Mouse (Mus musculus): ENCODE measurements around the gene Gal3st2c.
"Not testable (repeated sequence)": the region's sequence is repeated elsewhere in the genome, so short reads cannot be mapped to it uniquely, and the experiment has no call there.

The Gal3st2c gene

DNA sequence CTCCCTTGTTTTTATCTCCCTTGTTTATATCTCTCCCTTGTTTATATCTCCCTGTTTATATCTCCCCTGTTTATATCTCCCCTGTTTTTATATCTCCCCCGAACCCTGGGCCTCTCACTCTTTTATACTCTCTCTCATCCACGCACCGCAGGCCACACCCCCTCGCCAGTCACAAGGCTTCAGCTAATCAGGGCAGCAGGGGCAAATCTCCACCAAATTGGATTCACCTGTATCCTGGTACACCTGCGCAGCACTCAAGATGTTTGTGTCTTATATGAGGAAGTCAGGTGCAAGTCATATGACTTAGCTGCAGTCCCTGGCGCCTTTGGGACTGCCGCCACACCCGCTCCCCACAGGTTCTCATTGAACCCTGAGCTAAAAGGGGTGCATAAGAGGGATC lies at the start of gene Gal3st2c:
TSS of gene Gal3st2c (plus strand) at position 301 of the 400 bp plus-strand sequence.
- not testable (repeated sequence) for DNase-seq (ENCODE audit: extremely low read depth, low read depth)

DNA sequence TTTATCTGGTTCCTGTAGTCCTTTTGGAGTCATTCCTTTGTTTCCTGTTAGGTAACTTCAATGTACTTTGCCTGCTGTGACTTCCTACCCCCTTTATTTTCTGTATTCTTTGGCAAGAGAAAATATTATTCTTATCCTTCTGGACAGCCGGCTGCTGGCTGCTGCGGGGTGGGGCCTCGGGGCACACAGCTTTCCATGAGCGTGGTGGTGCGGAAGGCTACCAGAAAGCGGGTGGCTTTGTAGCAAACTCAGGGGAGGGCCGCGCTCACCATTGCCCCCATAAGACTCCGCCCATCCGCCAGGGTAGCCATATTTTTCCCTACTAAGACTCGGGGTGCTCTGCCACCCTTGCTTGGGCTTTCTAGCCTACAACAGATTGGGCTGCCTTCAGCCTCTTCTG lies 41.2 kb upstream of the Gal3st2c start:
- not testable (repeated sequence) for DNase-seq (ENCODE audit: extremely low read depth, low read depth)

DNA sequence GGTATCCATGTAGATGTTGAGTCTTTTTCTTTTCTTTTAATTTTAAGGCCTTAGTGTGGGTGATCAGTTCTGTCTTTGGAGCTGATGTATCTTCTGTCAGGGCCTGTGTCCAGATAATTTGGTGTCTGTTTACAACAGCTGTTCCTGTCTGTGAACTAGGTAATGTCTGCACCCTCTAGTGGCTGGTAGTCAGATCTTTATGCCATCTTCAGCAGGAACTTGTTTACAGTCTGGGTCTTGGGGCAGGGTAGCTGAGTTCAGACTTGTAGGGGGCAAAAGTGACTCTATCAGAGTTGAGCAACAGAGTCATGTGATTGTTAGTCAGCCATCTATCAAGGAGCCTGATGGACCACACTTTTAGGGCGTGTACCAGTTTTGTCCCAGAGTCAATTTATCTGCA lies 23.8 kb upstream of the Gal3st2c start:
- not testable (repeated sequence) for DNase-seq (ENCODE audit: extremely low read depth, low read depth)

DNA sequence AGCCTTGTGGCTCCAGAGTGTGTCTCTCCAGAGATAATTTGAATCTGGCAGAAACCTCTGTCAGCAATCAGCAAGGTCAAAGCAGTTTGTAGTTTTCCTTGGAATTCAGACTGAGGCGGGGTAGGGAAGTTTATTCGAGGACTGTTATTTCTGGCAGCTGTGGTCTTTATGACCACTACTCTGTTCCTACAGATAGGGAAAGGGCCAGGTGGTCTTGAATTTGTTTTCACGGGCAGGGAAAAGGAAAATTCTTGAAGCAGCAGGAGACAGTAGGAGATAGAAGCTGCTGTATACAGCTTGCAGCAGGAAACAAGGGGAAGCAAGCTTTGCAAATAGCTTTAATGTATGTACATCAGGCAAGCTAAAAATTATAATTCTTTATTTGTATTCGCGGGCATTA lies 19.9 kb upstream of the Gal3st2c start:
- not testable (repeated sequence) for DNase-seq (ENCODE audit: extremely low read depth, low read depth)

GRCm38 (mm10) chr1:93970797-93971196 lies 19.5 kb upstream of the Gal3st2c start:
- not testable (repeated sequence) for DNase-seq (ENCODE audit: extremely low read depth, low read depth)

- not testable (repeated sequence) for DNase-seq (ENCODE audit: extremely low read depth, low read depth)
These were observed 14.5 kb upstream of the Gal3st2c start for GRCm38 (mm10) chr1:93975764-93976163.

DNA sequence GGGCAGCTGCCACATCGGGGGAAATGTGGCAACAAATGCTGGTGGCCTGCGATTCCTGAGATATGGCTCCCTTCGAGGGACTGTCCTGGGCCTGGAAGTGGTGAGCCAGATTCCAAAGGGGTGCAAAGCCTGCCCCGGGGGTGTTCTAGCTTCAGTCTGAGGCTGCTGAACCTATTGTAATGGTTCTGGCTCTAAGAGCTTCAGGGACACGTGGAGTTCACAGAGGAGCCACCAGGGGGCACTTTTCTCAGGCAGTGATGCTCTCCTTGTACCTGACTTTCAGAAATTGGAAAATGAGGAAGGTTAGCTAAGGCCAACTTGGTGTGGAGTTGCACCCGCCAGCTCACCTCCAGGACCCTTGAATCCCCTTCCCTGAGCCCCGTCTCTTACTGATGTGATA lies 12.0 kb upstream of the Gal3st2c start:
- DNase-seq (ENCODE audit: extremely low read depth, low read depth), result not testable (repeated sequence)

DNA sequence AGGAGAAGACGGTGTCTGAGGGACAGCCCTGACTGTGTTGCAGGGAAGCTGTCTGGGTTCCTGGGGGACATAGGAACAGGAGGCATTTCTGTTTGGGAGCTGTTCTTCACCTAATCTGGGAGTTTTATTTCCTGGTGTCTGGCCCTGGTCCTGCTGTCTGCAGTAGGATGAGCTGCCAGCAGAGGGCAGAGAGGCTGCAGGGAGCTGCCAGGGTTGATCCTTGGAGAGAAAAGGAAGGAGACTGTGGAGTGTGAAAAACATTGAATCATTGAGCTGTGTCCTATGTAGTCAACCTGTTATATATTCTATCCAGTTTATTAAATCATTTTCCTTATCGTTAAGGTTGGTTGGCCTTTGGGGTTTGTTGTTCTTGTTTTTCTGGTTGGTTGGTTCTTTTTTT lies 9.4 kb upstream of the Gal3st2c start:
- DNase-seq (ENCODE audit: extremely low read depth, low read depth), result not testable (repeated sequence)

DNA sequence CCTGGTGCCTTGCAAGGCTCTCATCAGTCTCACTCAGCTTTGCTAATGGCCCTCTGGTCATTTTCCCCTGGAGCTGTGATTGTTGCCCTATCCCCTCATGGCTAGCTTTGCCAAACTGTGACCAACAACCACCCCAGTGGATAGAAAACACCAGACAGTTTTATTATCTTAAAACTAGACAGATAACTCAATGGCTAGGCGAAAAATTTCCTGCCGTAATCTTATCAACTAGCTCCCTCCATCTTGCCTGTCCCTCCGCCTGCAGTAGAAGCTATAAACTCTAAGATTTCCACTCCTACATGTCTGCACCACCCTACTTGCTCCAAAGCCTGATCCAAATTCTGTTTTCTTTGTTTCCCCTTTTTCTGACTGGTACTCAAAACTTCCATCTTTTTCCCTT lies 4.1 kb upstream of the Gal3st2c start:
- DNase-seq (ENCODE audit: extremely low read depth, low read depth), result no peak

- no peak for DNase-seq (ENCODE audit: extremely low read depth, low read depth)
These were observed 1.5 kb upstream of the Gal3st2c start for GRCm38 (mm10) chr1:93988786-93989185.

- peak; percentile 37 for DNase-seq (ENCODE audit: extremely low read depth, low read depth)
These were observed 759 bp downstream of the Gal3st2c start for GRCm38 (mm10) chr1:93991068-93991467.

DNA sequence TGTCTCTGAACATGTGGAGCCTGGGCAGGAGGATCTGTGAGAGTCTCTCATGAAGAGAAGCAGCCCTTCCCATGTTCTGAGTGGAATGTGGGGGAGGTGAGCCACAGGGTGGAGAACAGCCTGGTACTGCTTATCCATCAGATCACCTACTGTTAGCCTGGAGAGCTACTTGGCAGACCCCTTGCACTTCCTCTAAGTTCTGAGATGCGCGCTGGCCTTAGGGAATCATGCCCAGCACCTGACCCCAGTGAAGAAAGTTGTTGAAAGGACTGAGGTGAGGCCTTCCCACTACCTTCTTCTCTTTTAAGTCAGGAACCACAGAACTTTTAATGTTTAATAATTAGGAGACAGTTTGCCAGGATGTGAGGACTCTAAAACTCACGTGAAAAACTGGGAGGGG lies 1.2 kb downstream of the Gal3st2c start:
- not testable (repeated sequence) for DNase-seq (ENCODE audit: extremely low read depth, low read depth)

DNA sequence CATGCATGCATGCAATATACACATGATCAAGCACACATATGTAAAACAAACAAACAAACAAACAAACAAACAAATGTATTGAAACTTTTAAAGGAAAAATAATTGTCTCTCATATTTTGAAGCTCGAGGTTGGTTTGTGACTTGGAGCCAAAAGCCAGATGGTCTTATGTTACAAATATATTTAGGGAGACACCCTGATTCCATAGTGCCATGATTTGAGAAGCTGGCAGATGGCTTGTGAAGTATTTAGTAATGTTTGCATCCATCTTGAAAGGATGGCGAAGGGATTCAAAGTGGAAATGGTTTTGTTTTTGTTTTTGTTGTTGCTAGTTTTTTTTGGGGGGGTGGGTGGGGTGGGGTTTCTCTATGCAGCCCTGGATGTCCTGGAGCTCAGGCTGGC lies 10.7 kb downstream of the Gal3st2c start:
- DNase-seq (ENCODE audit: extremely low read depth, low read depth), result no peak

DNA sequence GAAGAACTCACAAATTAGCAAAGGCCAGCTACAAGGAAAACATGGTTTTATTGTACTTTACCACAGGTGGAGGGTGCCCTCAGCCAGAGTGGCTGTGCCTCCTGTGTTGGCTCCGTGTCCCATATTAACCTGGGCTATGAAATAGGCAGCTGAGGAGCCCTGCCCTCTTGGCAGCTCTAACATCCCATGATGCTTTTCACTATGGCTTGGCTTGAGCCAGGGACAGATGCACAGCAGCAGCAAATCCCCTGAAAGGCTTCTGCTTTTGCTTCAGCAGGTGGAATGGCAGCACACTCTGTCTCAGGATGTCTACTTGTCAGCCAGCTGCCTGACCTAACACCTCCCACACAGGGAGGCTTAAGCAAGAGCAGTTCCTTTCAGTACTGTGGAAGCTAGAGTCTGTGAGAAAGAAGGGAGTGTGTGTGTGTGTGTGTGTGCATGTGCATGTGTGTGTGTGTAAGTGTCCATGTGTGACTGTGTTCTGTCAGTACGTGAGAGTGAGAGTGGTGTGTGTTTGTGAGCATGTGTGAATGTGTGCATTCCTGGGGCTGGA lies 15.7 kb downstream of the Gal3st2c start:
- DNase-seq (ENCODE audit: extremely low read depth, low read depth), result not testable (repeated sequence)

- DNase-seq (ENCODE audit: extremely low read depth, low read depth), result not testable (repeated sequence)
These were observed 18.5 kb downstream of the Gal3st2c start for GRCm38 (mm10) chr1:94008826-94009225.

- no peak for DNase-seq (ENCODE audit: extremely low read depth, low read depth)
These were observed 21.3 kb downstream of the Gal3st2c start for GRCm38 (mm10) chr1:94011643-94012042.

GRCm38 (mm10) chr1:94020151-94020550 lies 29.8 kb downstream of the Gal3st2c start, which contains the start of gene Neu4:
Neu4 (plus strand) TSS chr1:94020451.
- DNase-seq (ENCODE audit: extremely low read depth, low read depth), result no peak

DNA sequence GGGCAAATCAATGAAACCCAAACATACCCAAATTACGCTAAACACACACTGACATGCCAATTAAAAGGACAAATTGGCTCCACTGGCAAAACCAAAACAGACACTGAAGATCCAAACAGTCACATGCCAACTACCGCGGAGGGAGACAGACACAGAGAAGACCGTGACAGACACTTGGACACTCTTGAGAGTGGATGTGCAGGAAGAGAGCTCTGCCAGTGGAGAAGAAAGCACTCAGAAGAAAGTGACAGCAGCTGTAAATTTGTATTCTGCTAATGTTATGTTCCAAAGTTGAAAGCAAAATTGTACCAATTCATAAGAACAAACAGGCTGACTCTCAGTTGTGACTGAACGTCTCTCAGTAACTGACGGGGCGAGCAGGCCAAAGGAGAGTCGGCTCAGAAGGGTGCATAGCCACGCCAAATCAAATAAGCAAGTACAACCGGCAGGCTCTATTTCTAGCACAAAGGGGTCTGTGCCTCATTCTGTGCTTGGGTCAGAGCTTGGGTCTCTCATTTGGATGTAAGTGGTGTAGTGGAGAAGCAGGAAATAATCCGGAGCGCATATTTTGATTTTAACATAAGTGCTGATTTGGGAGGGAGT lies 37.3 kb downstream of the Gal3st2c start:
- DNase-seq (ENCODE audit: extremely low read depth, low read depth), result no peak

- DNase-seq (ENCODE audit: extremely low read depth, low read depth), result no peak
These were observed 38.4 kb downstream of the Gal3st2c start for GRCm38 (mm10) chr1:94028741-94029140.

- peak; percentile 25 for DNase-seq (ENCODE audit: extremely low read depth, low read depth)
These were observed 42.8 kb downstream of the Gal3st2c start for GRCm38 (mm10) chr1:94033075-94033602.

- peak; percentile 94 for DNase-seq (ENCODE audit: extremely low read depth, low read depth)
These were observed 44.9 kb downstream of the Gal3st2c start for GRCm38 (mm10) chr1:94034984-94035743.

DNA sequence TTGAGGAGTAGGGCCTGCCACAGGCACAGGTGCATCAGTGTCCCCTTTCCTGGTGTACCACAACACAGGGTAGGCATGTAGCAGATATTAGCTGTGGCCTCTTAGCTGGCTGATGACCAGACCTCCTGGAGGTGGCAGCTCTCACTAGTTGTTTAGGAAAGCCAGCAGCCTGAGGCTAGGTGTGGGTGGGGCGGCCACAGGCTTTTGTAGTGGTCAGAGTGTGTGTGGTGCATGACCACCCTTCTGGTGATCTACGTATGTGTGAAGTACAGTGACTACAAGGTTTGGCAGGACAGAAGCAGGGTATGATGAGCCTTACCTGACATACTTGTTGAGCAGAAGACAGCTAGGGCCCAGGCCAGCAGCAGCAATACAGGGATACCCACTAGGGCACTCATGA lies 50.1 kb downstream of the Gal3st2c start:
- no peak for DNase-seq (ENCODE audit: extremely low read depth, low read depth)

Data from MEL-GATA-1-ER (cell line).